Mouse (Mus musculus): Measurements from ENCODE around the gene Eapp. TPM values are rescaled to one million over a fixed set of nuclear protein-coding genes. Genes with fewer than 3 reads are reported as not detected.
"Not testable (repeated sequence)": the region's sequence is repeated elsewhere in the genome, so short reads cannot be mapped to it uniquely, and the experiment has no call there.

Eapp gene
- 82.0 and 88.5 TPM in 2 replicates for polyA plus RNA-seq (2015; fragmentation: Nextera tagmentation; extraction: Ambion mirVana)

GRCm38 (mm10) chr12:54695511-54696241, at the start of gene Eapp:
Gene Eapp (minus strand): TSS chr12:54695897.
- Histone ChIP-seq H3K4me3 (peak within 1 kb of the TSS; percentile 87), H3K27me3 (replicated peaks) (no peaks in the 10 kb centered on the region), H3K9ac (peak within 1 kb of the TSS; percentile 95), H3K9me3 (no peaks in the 10 kb centered on the region), H3K36me3 (replicated peaks) (peaks cover 3% of the 10 kb centered on the region; the same call in 1 of the 2 replicates), H3K4me2 (peak within 1 kb of the TSS; percentile 66), H3K27ac (peak within 1 kb of the TSS; percentile 99), H3K4me1 (peaks cover 23% of the 10 kb centered on the region)
- under 1% methylated on average over 57 of the region's 57 CpGs for WGBS
- ATAC-seq (replicated peaks): peak; percentile 94

DNA sequence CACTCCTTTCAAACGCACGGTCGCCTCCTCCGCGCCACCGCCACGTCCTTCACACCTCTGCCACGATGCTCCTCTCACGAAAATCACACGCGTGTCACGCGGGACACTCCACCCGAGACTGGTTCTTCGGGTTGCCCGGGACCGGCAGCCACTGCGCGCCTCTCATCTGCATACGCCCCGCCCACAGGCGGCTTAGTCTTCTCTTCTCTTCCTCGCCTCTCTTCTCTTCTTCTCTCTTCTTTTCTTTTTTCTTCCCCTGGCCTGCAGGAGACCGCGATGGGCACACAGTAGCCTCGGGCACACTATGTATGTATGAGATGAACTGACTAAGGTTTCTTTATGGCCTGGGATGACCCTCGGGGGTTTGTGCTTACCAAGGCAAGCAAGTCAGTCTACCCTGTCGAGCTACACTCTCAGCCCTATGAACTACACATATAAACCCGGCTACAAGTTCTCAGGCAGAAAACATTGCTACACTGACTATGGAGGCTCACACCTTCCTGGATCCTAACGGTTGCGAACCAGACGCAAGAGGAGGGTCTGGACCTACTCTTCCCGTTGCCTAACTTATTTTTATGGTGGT, 43.1 kb upstream of the Eapp start:
- H3K36me3 ChIP-seq (replicated peaks); H3K9ac ChIP-seq; H3K27me3 ChIP-seq (replicated peaks); H3K27ac ChIP-seq; H3K9me3 ChIP-seq; H3K4me2 ChIP-seq; H3K4me1 ChIP-seq; H3K4me3 ChIP-seq: not testable (repeated sequence)
- ATAC-seq (replicated peaks): peak; percentile 69
- WGBS: 0% methylated on average over 13 of the region's 33 CpGs

GRCm38 (mm10) chr12:54737891-54738660, 42.4 kb upstream of the Eapp start:
- H3K9me3 ChIP-seq, H3K4me1 ChIP-seq, H3K9ac ChIP-seq: not testable (repeated sequence)

GRCm38 (mm10) chr12:54734307-54735131, 38.8 kb upstream of the Eapp start:
- not testable (repeated sequence) for H3K4me1 ChIP-seq; H3K36me3 ChIP-seq (replicated peaks); H3K9me3 ChIP-seq; H3K9ac ChIP-seq; H3K4me3 ChIP-seq; H3K27ac ChIP-seq; H3K27me3 ChIP-seq (replicated peaks)
- WGBS: 0% methylated on average over 10 of the region's 49 CpGs
- H3K4me2 ChIP-seq: peak overlapping the region; percentile 34; the same call in 1 of the 2 replicates
- ATAC-seq (replicated peaks): peak; percentile 65

More at GRCm38 (mm10) chr12:54737891-54738660, 42.4 kb upstream of the Eapp start:
- H3K27me3 ChIP-seq (replicated peaks); H3K4me3 ChIP-seq; H3K36me3 ChIP-seq (replicated peaks); H3K4me2 ChIP-seq; H3K27ac ChIP-seq: not testable (repeated sequence)
- ATAC-seq (replicated peaks): peak; percentile 89
- no CpG with 5 or more reads among the region's 21 CpGs for WGBS

DNA sequence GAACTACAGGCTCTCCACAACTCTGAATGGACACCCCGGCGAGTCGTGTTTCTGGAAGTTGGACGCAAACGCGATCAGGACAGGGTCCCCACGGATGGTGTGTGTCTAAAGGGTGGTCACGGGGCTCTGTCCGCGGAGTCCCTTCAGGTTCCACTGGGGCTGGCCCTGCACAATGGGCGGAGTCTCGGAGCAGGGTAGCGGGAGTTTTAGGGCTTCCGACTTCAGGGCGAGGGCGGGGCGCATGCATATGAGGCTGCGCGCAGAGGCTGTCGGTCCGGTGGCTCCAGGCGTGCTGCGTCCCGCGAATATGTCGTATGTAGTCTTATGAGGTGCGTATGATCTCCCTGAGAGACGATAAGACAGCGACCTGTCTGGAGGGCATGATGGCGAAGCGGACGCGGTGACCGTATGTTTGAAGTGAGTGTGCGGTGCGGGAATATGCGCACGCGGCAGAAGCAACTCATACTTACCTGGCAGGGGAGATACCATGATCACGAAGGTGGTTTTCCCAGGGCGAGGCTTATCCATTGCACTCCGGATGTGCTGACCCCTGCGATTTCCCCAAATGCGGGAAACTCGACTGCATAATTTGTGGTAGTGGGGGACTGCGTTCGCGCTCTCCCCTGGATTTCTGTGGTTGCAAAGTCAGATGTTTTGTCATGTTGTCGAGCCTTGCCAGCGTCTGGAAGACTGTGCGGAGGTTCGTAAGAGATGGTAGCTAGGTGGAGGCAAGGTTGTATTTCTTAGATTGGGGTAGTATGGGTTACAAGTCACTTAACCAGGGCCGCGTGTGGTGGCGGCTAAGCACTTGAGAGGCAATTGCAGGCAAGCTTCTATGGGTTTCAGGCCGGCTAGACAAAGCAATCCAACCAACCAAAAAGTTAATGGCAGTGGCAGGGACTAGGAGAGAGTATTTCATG, 33.7 kb upstream of the Eapp start:
- WGBS: no CpG with 5 or more reads among the region's 56 CpGs
- H3K27me3 ChIP-seq (replicated peaks); H3K4me2 ChIP-seq; H3K9ac ChIP-seq; H3K27ac ChIP-seq; H3K4me1 ChIP-seq; H3K36me3 ChIP-seq (replicated peaks); H3K9me3 ChIP-seq; H3K4me3 ChIP-seq: not testable (repeated sequence)
- peak; percentile 93 for ATAC-seq (replicated peaks)

- not testable (repeated sequence) for H3K4me3 ChIP-seq; H3K9ac ChIP-seq; H3K36me3 ChIP-seq (replicated peaks); H3K9me3 ChIP-seq; H3K4me1 ChIP-seq; H3K27ac ChIP-seq; H3K4me2 ChIP-seq; H3K27me3 ChIP-seq (replicated peaks)
- ATAC-seq (replicated peaks): peak; percentile 92
- WGBS: no CpG with 5 or more reads among the region's 56 CpGs
These were observed 23.4 kb upstream of the Eapp start for GRCm38 (mm10) chr12:54718871-54719786.

- H3K27me3 ChIP-seq (replicated peaks); ATAC-seq (replicated peaks); H3K36me3 ChIP-seq (replicated peaks); H3K4me1 ChIP-seq; H3K4me3 ChIP-seq; H3K4me2 ChIP-seq; H3K27ac ChIP-seq; H3K9me3 ChIP-seq; H3K9ac ChIP-seq: not testable (repeated sequence)
- WGBS: 85% methylated on average over 6 of the region's 11 CpGs
These were observed 21.8 kb upstream of the Eapp start for GRCm38 (mm10) chr12:54717516-54717915.

DNA sequence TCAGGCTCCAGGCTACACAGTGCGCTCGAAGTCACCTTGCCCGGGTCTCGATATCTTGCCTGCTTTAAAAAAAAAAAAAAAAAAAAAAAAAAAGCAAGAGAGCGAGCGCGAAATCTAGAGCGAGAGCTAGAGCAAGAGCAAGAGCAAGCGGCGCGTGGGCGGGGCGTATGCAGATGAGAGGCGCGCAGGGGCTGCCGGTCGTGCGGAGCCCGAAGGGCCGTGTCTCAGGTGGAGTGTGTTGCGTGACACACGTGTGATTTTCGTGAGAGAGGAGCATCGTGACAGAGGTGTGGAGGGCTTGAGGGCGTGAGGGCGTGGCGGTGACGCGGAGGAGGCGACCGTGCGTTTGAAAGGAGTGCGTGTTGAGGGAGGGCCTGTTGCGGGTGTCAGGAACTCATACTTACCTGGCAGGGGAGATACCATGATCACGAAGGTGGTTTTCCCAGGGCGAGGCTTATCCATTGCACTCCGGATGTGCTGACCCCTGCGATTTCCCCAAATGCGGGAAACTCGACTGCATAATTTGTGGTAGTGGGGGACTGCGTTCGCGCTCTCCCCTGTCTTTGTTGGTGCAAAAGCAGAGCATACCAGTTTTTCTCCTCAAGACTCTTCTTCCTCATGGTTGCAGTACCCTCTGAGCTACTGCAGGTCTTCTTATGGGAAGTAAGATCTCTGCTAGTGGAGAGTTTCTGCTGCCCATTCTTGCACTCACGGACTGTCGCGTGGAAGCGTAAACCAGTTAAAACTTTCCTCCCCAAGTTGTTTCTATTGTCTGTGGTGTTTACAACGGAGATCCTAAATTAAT, 18.3 kb upstream of the Eapp start:
- not testable (repeated sequence) for H3K4me3 ChIP-seq; H3K36me3 ChIP-seq (replicated peaks); H3K4me2 ChIP-seq; H3K4me1 ChIP-seq; H3K9ac ChIP-seq; H3K27me3 ChIP-seq (replicated peaks); H3K27ac ChIP-seq; H3K9me3 ChIP-seq
- WGBS: 0% methylated on average over 2 of the region's 48 CpGs
- ATAC-seq (replicated peaks): peak; percentile 58

DNA sequence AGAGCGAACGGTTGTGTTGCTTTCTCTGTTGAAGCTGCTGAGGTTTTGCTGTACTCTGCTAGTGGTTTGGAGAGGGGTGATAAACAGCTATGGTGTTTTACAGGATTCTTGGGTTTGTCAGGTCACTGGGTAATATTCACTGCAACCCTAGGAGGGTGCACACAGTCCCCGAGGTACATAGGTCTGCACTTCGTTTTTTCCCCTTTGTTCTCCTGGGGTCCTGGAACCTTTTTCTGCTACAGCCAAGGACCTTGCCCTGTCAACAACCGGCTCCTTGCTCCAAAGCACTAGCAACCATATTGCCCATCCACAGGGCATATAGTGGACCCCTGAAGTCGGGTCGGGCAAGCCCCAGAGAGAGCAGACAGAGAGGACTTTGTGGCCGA, 14.8 kb upstream of the Eapp start:
- peak; percentile 87; the same call in 1 of the 2 replicates for ATAC-seq (replicated peaks)
- not testable (repeated sequence) for H3K27me3 ChIP-seq (replicated peaks); H3K9ac ChIP-seq; H3K36me3 ChIP-seq (replicated peaks); H3K4me2 ChIP-seq; H3K4me1 ChIP-seq; H3K9me3 ChIP-seq; H3K4me3 ChIP-seq
- 0% methylated on average over 5 of the region's 8 CpGs for WGBS
- H3K27ac ChIP-seq: peak overlapping the region; percentile 78
